Mouse (Mus musculus): ENCODE data around the gene Kif19a. TPM values are rescaled to one million over a fixed set of nuclear protein-coding genes. Genes with fewer than 3 reads are reported as not detected.
A peak's percentile ranks its signal among the peaks of the same experiment; 100 is the strongest.

Gene Kif19a
- polyA plus RNA-seq, 1 experiment = not detected

- Histone ChIP-seq H3K27ac (ENCODE audit: insufficient read depth, low read length) (no peak overlapping the region), H3K4me1 (ENCODE audit: control insufficient read depth, insufficient read depth, low read length) (no peaks in the 10 kb centered on the region), H3K4me3 (ENCODE audit: insufficient read depth, low read length) (no peak overlapping the region; the same call in 1 of the 2 replicates)
- no peak for TF ChIP-seq POLR2A (IDR thresholded peaks at IDR 0.05; ENCODE audit: low read depth, low read length)
- TF ChIP-seq CTCF (IDR thresholded peaks at IDR 0.05; ENCODE audit: borderline replicate concordance, insufficient read depth, low read length) = no peak
Measured at GRCm38 (mm10) chr11:114791891-114792411, 26.8 kb downstream of the Kif19a start.

GRCm38 (mm10) chr11:114792931-114793494 lies 27.8 kb downstream of the Kif19a start:
- no peak overlapping the region for H3K4me3 ChIP-seq (ENCODE audit: insufficient read depth, low read length)
- no peak for TF ChIP-seq CTCF (IDR thresholded peaks at IDR 0.05; ENCODE audit: borderline replicate concordance, insufficient read depth, low read length)
- TF ChIP-seq POLR2A (IDR thresholded peaks at IDR 0.05; ENCODE audit: low read depth, low read length) = no peak
- no peaks in the 10 kb centered on the region for H3K4me1 ChIP-seq (ENCODE audit: control insufficient read depth, insufficient read depth, low read length)
- H3K27ac ChIP-seq (ENCODE audit: insufficient read depth, low read length) = no peak overlapping the region

GRCm38 (mm10) chr11:114793868-114794545 lies 28.8 kb downstream of the Kif19a start:
- TF ChIP-seq POLR2A (IDR thresholded peaks at IDR 0.05; ENCODE audit: low read depth, low read length) (no peak), CTCF (IDR thresholded peaks at IDR 0.05; ENCODE audit: borderline replicate concordance, insufficient read depth, low read length) (no peak)
- H3K4me1 ChIP-seq (ENCODE audit: control insufficient read depth, insufficient read depth, low read length) = no peaks in the 10 kb centered on the region
- no peak overlapping the region for H3K27ac ChIP-seq (ENCODE audit: insufficient read depth, low read length)
- H3K4me3 ChIP-seq (ENCODE audit: insufficient read depth, low read length) = no peak overlapping the region

DNA sequence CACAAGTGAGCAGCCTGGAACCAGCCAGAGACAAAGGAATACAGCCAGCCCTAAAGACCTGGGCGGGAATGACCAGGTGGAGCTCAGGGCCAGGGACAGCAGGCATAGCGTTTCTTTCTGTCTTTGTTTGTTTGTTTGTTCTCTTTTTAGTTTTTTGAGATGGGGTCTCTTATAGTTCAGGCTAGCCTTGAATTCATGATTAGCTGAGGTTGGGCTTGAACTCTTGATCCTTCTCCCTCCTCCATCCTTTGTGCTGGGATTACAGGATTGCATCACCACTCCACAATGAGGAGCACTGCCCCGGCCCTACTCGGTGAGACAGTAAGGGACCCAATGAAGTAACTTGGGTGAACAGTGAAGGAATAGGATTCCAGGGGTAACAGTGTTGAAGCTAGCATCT lies 29.5 kb downstream of the Kif19a start:
- TF ChIP-seq POLR2A (IDR thresholded peaks at IDR 0.05; ENCODE audit: low read depth, low read length) = no peak
- no peak for TF ChIP-seq CTCF (IDR thresholded peaks at IDR 0.05; ENCODE audit: borderline replicate concordance, insufficient read depth, low read length)
- no peaks in the 10 kb centered on the region for H3K4me1 ChIP-seq (ENCODE audit: control insufficient read depth, insufficient read depth, low read length)
- no peak overlapping the region for H3K4me3 ChIP-seq (ENCODE audit: insufficient read depth, low read length)
- no peak overlapping the region for H3K27ac ChIP-seq (ENCODE audit: insufficient read depth, low read length)

GRCm38 (mm10) chr11:114795231-114795746 lies 30.1 kb downstream of the Kif19a start:
- no peaks in the 10 kb centered on the region for H3K4me1 ChIP-seq (ENCODE audit: control insufficient read depth, insufficient read depth, low read length)
- TF ChIP-seq CTCF (IDR thresholded peaks at IDR 0.05; ENCODE audit: borderline replicate concordance, insufficient read depth, low read length) (no peak; the same call in 1 of the 2 replicates), POLR2A (IDR thresholded peaks at IDR 0.05; ENCODE audit: low read depth, low read length) (no peak)
- H3K4me3 ChIP-seq (ENCODE audit: insufficient read depth, low read length) = peak overlapping the region; percentile 35
- no peak overlapping the region for H3K27ac ChIP-seq (ENCODE audit: insufficient read depth, low read length)

- H3K4me3 ChIP-seq (ENCODE audit: insufficient read depth, low read length) = peak within 1 kb of the TSS; percentile 35
Measured at GRCm38 (mm10) chr11:114795848-114796322, 30.7 kb downstream of the Kif19a start, which contains the start of gene Btbd17. TSS of gene Btbd17 (minus strand) at chr11:114795945.

GRCm38 (mm10) chr11:114797176-114797575 lies 32.0 kb downstream of the Kif19a start:
- TF ChIP-seq CTCF (IDR thresholded peaks at IDR 0.05; ENCODE audit: borderline replicate concordance, insufficient read depth, low read length) (no peak), POLR2A (IDR thresholded peaks at IDR 0.05; ENCODE audit: low read depth, low read length) (no peak)
- H3K27ac ChIP-seq (ENCODE audit: insufficient read depth, low read length) = no peak overlapping the region
- H3K4me1 ChIP-seq (ENCODE audit: control insufficient read depth, insufficient read depth, low read length) = no peaks in the 10 kb centered on the region
- no peak overlapping the region for H3K4me3 ChIP-seq (ENCODE audit: insufficient read depth, low read length)

More at GRCm38 (mm10) chr11:114795848-114796322, 30.7 kb downstream of the Kif19a start, which contains the start of gene Btbd17:
- Histone ChIP-seq H3K27ac (ENCODE audit: insufficient read depth, low read length) (no peak within 1 kb of the TSS), H3K4me1 (ENCODE audit: control insufficient read depth, insufficient read depth, low read length) (no peaks in the 10 kb centered on the region)
- TF ChIP-seq POLR2A (IDR thresholded peaks at IDR 0.05; ENCODE audit: low read depth, low read length) (no peak), CTCF (IDR thresholded peaks at IDR 0.05; ENCODE audit: borderline replicate concordance, insufficient read depth, low read length) (no peak)

DNA sequence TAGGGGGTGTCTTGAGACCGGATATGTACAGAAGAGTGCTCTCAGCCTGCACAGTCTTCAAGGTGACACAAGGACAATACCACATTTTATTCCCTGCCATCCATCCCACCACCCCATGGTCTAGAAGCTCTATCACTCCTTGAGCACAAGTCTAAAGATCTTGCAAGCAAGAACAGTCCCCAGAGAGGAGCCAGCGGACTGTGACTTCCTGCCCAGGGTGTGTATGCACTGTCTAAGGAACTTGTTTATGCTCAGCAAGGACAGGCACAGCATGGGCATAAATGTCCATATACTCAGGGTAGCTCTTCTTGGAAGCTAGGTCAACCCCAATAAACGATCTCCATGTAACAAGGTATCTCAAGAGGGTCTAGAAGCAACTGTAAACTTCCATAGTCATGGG lies 32.8 kb downstream of the Kif19a start:
- Histone ChIP-seq H3K27ac (ENCODE audit: insufficient read depth, low read length) (no peak overlapping the region), H3K4me3 (ENCODE audit: insufficient read depth, low read length) (no peak overlapping the region), H3K4me1 (ENCODE audit: control insufficient read depth, insufficient read depth, low read length) (no peaks in the 10 kb centered on the region)
- no peak for TF ChIP-seq CTCF (IDR thresholded peaks at IDR 0.05; ENCODE audit: borderline replicate concordance, insufficient read depth, low read length)
- TF ChIP-seq POLR2A (IDR thresholded peaks at IDR 0.05; ENCODE audit: low read depth, low read length) = no peak

- Histone ChIP-seq H3K4me3 (ENCODE audit: insufficient read depth, low read length) (no peak within 1 kb of the TSS), H3K4me1 (ENCODE audit: control insufficient read depth, insufficient read depth, low read length) (no peaks in the 10 kb centered on the region), H3K27ac (ENCODE audit: insufficient read depth, low read length) (no peak within 1 kb of the TSS)
- TF ChIP-seq POLR2A (IDR thresholded peaks at IDR 0.05; ENCODE audit: low read depth, low read length) (no peak), CTCF (IDR thresholded peaks at IDR 0.05; ENCODE audit: borderline replicate concordance, insufficient read depth, low read length) (no peak)
Measured at GRCm38 (mm10) chr11:114798624-114799023, 33.4 kb downstream of the Kif19a start, which contains the start of gene Gpr142. TSS of gene Gpr142 (plus strand) at chr11:114798924.
